Mouse (Mus musculus) 3T3-L1 (cell line): ENCODE measurements around the gene Enpp7.
A peak's percentile ranks its signal among the peaks of the same experiment; 100 is the strongest.

ENCODE experiments used
- DNase-seq: peaks from one replicate; pipeline ENCODE4 v3.0.0-alpha.2; 2015; ENCODE audit warnings: low read depth, low spot score

Enpp7 gene

DNA sequence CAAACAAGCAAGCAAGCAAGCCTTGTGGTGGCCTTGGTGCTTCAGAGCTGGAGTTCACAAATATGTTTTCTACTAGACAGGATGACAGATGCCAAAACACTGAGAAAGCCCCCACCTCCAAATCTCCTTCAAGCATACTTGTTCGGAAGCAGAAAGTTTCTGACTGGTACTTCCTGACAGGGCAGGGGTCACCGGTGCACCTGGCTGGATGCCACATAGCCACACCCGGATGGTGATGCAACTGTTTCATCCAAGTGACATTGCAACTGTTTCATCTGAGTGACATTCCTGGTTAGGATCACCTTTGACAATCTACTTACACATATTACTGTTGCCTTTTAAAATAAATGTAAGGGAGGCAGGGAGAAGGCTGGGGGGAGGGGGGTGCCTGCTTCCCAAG, 9.2 kb downstream of the Enpp7 start:
- no peak for DNase-seq

DNA sequence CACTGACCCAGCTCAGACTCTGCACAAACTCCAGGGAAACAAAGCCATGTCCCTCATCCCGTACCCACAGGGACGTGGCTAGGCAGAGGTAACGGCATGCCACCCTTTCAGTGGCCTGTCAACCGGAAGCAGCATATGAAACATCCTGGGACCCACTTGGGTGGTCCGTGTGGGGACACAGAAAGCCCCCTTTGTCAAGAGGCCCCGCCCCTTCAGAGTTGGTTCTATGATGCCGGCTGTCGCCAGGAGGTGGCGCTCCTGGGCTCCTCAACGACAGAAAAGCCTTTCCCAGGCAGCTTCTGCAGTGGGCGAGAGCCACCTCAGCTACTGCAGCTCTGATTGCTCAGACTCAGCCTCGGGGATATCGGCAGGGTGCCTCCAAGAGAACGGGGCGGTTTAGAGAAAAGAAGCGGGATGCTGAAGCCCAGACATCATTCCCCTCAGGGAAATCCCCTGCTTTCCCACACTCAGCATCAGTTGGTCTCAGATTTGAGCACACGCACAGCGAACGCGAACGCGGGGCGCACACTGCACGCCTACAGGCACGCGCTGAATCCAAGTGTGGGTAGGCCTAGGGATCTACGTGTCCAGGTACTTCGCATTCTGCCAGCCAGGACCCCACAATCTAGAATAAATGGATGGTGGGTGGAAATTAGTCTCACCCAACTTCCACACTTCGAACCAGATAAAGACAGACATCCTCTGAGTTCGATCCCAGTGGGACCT, 10.7 kb downstream of the Enpp7 start:
- peak; percentile 62 for DNase-seq

DNA sequence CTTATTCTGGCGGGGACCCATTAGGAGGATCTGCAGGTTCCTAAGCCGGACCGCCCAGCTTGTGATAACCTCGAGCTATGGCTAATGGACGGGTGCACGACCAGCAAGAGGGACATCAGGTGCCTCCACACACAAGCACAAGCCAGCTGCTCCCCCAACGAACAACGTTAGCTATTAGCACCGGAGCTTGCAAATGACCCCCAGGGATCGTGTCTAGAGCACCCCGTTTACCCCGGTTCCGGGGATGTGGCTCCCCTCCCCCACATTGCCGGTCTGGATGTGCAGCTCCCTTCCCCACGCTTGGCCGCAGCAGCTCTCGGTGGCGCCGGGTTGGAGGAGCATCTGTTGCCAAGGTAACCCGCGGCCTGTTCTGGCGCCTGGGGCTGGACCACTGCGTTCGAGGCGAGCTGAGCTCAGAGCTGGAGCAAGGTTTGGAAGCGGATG, 11.4 kb downstream of the Enpp7 start:
- DNase-seq, result no peak

DNA sequence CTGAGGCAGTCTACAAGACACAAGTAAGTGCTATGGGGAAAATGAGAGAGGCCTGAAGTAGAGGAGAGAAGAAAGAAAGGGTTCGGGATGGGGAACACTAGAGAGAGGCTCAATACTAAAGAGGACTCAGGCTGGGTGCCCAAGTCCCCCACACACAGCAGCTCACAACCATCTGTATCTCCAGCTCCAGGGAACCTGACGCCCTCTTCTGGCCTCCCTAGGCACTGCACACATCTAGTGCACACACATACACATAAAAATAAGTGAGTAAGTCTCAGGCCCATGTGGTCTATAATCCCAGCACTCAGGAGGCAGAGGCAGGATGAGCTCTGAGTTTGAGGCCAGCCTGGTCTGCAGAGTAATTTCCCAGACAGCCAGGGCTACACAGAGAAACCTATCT, 12.9 kb downstream of the Enpp7 start:
- DNase-seq, result no peak

DNA sequence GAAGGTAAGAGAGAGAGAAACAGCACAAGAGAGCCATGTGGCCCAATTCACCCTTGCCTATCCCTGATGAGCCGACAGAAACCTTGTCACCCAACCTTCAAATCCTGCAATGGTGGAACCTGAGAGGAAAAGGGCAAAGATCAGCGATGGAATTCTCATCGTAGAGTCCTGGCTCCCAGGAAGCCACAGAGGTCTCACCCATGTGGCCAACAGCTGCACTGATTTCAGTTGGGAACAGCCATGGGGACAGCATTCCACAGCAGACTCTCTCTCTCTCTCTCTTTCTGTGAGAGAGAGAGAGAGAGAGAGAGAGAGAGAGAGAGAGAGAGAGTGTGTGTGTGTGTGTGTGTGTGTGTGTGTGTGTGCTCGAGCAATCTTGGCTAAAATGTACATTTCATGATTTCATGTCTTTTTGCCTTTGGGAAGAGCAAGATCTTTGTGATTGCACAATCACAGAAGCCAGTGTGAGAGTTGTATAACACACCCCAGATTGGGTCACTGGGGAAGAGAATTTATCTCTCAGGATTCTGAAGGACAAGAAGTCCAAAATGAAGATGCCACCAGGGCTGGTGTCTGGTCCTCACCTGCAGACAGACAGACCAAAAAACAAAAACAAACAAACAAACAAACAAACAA, 13.6 kb downstream of the Enpp7 start:
- DNase-seq, result peak; percentile 21

DNA sequence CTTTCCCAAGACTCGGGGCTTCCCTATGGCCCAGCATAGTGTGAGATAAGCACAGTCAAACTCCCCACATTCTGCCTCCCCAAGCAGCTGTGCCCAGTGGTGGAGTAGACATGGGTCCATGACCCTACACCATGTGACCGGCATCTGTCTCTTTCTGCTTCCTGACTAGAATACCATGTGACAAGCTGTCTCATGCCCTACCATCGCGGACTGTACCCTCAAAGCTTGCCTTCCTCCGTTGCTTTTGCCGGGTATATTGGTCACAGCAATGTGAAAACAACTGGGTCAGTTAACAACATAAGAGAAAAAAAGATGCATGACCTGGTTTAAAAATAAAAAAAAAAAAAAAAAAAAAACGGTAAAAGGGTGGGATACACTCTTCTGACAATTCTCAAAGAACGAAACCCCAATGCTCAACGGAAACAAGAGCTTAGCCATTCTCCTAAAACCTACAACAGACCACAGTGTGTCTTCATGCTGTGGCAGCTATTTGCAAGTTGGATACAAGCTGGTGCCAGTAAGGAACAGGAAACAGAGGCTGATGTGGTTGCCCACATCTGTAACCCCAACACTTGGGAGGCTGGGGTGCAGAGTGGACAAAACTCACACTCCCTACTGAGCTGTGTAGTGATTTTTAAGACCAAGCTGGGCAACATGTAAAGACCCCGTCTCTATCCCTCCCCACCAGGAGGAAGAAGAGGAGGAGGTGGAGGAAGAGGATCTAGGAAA, 17.7 kb downstream of the Enpp7 start:
- no peak for DNase-seq

DNA sequence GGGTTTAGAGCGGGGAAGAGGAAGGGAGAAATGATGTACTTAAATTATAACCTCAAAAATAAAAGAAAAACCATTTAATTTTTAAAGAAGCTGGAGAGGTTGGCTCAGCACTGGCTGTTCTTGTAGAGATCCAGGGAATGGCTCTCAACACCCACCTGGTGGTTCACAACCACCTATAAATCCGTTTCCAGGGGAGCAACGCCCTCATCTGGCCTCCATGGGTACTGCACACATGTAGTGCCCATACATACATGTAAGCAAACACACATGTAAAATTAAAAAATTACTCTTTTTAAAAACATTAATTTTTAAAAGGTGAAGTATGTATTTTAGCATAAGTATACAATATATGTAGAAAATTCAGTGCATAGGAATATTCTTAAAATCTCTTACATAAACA, 18.5 kb downstream of the Enpp7 start:
- DNase-seq, result no peak

DNA sequence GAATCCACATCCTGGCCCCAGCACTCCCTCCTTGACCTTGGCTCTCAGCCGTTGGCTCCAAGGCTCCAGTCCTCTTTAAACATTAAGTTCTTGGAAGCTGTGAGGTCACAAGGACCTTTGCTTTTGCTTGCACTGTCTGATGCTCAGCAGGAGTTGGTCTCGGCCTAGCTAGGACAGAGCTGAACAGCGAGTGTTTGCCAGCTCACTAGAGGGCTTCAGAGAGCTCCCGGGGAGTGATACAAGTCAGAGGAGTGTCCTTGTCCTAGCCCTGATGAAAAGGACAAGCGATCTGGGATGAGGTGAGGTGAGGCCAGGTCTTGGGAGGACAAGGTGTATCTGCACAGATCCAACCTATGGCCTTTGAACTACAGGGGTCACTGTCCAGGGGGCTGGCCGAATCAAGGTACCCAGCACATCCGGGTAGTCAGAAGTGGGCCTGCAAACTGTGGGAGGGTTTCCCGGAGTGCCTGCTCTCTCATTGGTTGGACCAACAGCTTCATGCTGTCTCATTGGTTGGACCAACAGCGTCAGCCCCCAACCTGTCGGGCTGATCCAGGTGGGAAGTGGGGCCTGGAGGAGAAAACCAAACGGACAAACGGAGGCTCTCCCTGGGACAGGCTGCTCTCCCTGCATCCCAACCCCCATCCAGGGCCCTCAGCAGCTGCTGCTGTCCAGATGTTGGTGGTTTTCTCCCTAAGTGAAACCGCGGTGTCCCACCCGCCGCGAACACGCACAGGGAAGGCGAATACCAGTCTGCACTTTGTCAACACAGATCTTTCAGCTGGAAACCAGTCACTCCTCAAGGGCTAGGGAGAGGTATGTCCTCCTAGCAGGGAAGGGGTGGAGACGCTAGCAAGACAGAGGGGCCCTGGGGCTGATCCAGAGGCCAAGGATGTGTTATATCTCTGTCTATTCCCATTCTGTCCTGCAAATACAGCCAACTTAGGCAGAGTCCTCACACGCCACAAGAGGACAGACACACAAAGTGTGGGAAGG, 19.8 kb downstream of the Enpp7 start:
- no peak for DNase-seq

DNA sequence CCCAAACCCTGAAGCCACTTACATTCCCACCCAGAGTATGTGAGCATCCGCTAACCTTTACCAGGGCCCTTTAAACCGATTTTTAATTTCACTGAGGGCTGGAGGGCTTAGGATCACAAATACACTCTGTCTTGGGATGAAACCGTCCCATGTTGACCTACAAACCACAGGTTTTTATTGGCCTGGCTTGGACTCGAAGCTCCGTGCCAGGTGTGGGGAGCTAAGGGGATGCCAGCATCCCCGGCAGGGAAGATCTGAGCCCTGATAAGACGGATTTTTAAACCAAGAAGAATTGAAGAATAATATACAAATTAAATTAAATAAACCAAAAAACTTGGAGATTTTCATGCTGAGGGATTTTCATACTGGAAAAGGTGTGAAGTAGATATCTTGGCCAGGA, 26.5 kb downstream of the Enpp7 start:
- no peak for DNase-seq

DNA sequence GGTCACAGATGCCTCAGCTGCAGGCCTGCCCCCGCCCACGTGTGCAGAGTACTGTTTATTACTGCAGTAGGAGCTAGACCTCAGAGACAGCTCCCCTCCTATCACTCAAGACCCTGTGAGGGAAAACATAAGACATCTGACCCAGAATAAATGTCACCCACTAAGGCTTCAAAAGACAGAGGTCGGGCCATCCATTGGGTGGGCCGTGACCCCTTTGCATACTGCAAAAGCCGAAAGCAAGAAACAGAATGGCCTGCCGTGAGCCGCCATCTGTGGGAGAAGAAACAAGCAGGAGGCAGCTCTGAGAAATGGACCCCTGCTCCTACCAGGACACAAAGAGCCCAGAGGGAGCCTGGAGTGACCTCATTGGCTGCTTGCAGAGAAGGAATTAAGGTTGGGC, 29.5 kb downstream of the Enpp7 start:
- DNase-seq, result no peak

DNA sequence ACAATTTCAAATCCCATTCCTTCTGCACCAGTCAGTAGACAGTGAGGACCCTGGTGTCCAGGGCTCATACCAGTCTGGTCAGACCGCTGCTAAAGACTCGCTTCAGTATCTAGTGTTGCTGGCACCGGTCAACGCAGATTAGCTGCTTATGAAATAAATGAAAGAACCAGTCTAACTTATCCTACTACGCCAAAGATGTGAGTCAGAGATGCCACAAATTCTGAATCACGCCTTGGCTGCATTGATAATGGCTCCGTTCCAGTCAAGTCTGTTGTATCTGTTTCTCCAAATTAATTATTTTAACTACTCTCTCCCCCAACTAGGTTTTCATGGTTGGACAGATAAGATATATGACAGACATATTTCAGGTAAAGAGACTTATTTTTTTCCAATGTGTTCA, 33.2 kb downstream of the Enpp7 start:
- peak; percentile 81 for DNase-seq

DNA sequence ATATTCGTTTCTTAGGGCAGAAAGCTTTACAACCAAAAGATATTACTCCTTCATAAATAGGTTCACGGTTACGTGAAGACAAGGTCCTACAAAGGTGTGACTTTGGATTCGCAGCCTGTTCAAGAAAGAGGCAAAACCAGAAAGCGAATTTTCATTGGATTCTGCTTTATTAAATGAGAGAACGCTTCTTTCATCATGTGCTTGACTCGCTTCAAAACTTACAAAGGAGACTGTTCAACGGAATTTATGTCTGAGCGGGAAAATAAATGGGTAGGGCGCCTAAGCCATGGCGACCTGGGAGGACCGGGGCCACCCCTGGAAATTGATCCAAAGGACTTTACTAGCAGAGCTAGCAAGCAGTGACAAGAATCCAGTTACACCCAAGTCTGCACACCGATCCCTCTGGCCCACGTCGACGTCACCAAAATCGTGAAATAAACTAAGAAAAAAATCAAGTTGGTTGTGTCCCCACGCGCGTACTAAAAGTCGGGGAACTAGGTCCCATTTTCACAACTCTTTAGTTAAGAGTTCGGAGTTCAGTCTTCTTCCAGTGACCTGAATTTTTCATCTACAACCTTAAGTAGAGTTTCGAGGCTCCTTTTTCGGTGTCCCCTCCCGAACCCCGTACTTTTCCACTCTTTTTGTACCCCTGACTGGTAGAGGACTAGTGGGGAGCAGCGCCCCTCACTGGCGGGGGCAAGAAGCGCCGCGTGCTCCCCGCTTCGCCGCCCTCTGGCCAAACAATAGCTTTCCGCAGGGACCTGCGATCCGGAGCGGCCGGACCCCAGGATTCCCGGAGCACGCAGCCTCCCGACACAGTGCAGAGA, 34.3 kb downstream of the Enpp7 start:
- DNase-seq, result peak; percentile 21

DNA sequence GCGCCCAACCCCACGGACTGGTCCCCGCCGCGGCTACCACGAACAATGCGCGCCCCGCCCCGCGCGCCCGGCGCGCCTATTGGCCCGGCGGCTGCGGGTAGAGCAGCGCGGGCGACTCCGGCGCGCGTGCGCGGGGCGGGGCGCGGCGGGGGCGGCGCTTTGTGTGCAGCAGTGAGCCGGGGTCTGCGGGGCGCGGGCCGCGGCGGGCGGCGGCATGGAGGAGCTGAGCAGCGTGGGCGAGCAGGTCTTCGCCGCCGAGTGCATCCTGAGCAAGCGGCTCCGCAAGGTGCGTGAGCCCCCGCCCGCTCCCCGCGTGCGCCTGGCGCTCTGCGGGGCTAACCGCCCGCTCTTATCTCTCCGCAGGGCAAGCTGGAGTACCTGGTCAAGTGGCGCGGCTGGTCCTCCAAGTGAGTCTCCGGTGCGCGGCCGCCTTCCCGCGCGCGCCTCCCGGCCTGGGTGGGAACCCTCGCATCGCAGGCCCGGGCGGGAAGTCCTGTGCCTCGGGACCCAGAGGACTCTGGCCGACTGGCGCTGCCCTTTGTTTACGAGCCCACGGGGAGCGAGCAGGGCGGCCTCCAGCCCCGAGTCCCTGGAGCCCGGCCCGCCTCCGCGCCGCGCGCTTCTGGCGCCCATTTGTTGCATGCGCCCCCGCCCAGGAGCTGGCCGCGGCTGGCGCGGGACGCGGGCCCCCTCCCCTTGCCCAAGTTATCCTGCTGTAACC, 35.1 kb downstream of the Enpp7 start, which contains the start of gene Cbx2:
Gene Cbx2, plus strand, starts transcription at position 68 of the 721 bp plus-strand sequence.
- DNase-seq, result peak; percentile 65

DNA sequence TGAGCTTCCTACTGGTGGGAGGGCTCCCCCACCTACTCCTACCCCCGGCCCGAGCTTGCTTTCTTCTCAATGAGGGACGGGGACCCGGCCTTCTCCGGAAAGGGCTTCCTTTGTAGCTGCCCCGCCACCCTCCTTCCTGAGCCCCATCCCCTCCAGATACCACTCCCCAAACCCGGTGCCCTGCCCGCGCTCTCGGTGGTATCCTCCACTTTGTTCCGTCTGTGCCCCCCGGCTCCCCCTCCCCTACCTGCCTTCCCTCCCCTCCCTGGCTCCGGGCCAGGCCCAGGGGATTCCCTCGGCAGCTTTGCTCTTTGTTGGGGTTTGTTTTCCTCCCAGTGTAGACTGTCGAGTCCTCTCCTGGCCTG, 35.6 kb downstream of the Enpp7 start:
- DNase-seq, result peak; percentile 26

DNA sequence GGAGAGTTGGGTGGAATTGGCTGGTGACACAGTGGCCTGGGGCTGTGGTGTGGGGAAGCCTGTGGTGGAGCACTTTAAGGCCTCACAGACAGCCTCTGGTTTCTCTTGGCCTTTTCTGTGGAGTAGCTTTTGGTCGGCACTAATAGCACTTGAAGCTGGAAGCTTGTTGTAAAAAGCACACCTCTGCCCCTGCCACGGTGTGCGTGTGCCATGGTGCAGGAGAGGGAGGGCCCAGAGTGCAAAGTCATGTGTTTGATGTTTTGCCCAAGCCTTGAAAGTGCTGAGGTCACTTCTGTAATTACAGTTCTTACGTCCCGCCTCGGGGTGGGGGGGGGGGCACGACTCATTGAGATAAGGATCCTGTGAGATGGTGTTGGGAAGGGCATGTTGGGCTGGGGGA, 36.3 kb downstream of the Enpp7 start:
- DNase-seq, result peak; percentile 36

DNA sequence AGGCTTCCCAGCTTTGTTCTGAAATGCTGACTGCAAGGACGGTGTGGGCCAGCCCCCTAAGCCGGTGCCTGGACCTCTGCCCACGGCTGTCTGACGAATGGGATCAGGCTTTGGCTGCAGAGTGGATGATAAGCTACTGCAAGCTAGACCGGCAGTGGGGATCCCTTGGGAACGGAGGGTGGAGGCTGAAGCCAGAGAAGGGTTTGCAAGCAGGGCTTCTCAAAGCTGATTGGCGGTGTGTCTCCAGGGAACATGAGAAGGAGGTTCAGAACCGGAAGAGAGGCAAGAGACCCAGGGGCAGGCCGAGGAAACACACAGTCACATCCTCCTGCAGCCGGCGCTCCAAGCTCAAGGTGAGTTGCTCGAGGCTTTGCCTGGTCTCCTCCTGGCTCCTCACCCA, 38.2 kb downstream of the Enpp7 start:
- DNase-seq, result peak; percentile 27

DNA sequence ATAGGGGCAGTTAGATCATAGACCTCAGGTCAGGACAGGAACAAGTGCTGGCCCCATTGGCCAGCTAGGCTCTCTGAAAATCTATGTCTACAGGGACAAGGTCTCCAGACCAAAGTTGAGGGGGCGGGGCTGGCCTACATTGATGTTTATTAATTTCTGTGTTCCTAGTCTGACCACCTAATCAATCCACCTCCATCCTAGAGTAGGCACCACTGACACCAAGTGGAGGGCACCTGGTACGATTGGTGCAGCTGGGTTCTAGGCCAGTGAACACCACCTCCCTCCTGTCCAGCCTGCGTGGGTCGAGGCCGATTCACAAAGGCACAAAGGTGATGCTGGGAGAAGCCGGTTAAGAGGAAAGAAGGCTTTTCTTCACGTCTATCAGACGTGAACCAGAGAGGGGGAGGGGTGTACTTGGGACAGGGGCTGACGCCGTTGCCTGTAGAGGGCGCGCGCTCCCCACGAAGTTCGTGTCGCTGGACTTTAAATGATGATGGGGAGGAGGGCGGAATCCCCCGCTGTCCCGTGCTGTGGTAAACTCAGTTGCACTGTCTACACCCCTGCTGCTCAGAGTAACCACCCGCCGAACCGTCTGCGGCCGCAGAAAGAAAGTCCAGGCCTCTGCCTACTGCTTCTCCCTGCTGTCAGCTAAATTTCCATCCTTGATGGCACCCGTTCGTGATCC, 46.0 kb downstream of the Enpp7 start:
- DNase-seq, result peak; percentile 81

DNA sequence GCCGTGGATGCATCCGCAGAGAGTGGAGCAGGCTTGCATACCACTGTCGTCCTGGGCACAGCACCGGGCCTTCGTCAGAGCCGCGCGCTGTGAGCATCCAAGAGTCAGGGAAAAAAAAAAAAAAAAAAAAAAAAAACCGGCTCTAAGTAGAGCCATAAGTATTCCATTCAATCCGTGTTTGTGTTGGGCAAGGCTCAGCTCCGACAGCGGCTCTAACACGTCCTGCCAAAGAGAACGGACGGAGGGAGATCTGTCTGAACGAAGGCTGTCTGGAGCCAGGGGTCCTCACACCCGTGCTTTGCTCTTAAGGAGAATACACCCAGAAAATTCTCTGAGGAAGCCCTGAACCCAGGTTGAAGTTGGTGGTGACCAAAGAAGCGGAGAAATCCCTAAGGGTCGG, 46.6 kb downstream of the Enpp7 start:
- no peak for DNase-seq

DNA sequence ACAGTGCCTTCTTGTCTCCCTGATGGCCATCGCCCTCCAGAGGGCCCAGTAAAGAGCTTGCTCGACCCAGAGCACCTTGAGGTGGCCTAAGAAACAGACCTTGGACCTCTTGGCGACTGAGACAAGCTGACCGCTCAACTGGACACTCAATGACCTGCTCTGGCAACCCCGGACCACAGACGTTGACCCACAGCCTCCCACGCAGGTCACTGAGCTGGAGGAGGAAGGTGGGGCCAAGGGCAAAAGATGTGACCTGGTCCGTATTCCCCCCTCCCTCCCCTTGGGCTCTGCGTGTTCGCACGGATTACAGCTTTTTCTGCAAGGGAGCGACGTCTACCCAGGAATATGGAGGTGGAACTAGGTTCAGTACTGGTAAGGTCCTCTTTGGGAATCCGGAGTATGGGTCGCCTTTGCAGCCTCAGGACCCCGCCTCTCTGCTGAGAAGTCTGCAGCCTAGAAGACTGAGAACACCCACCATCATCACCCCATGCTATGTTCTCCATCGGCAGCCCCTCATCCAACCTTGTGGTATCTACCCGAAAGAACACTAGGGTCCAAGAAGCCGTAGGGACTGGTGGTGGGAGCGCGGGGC, 47.2 kb downstream of the Enpp7 start:
- no peak for DNase-seq
